Mouse (Mus musculus) liver, embryonic 14.5 days (tissue): ENCODE results near the gene Zp1.

Experiments used
- CTCF ChIP-seq: IDR thresholded peaks from 2 replicates; pipeline ENCODE4 v1.5.1; 2016; ENCODE audit warnings: antibody characterized with exemption, low read depth, control low read depth
- EP300 ChIP-seq: IDR thresholded peaks from 2 replicates; pipeline ENCODE4 v1.6.1; 2016; ENCODE audit warnings: antibody characterized with exemption, low read depth

DNA sequence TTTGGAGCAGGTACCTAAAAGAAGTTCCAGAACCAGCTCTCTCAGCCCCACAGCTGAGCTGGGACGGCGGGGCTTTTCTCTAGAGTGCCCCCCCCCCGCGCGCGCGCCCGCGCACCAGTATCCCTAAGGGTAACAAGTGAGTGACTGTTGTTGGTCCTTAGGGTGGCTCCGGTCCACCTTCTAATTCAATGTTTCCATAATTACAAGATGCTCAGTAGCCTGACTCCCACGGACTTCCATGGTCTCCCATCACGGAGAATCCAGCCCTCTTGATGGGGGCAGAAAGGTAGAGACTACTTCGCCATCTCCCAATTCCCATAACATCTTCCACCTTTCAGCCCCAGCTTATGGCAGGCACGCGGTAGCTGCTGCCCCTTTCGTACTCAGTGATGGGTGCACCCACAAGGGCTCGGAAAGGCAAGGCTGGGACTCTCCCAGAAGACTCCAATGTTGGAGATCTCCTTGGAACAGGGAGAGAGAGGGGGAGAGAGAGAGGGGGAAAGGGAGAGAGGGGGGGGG is 51.8 kb downstream of the Zp1 start:
- TF ChIP-seq CTCF (no peak), EP300 (no peak)
